Mouse (Mus musculus) brain, embryonic 14.5 days (tissue): ENCODE results near the gene Alg9. TPM values are rescaled to one million over a fixed set of nuclear protein-coding genes. Genes with fewer than 3 reads are reported as not detected.

Source experiments
- DNase-seq: peaks from one replicate; pipeline ENCODE4 v3.0.0-alpha.2; 2011; ENCODE audit warnings: low read depth
- CTCF ChIP-seq: fragments of 200-500 bp; IDR thresholded peaks from 2 replicates; pipeline ENCODE4 v1.5.1; 2012; ENCODE audit warnings: inconsistent platforms, mild to moderate bottlenecking, moderate library complexity, borderline replicate concordance; ENCODE audit not compliant: insufficient read depth, insufficient read length; ENCODE audit errors: extremely low read depth
- POLR2A ChIP-seq: fragments of 200-500 bp; IDR thresholded peaks from 2 replicates; pipeline ENCODE4 v1.6.1; 2012; ENCODE audit warnings: mild to moderate bottlenecking, inconsistent platforms, borderline replicate concordance; ENCODE audit not compliant: poor library complexity, insufficient read depth, insufficient read length, severe bottlenecking; ENCODE audit errors: extremely low read depth
- polyA plus RNA-seq: library from polyadenylated mRNA; depleted of rRNA; stranded (reverse); fragments of >200 nt; gene quantifications from 2 replicates; pipeline ENCODE4 v1.2.3, GENCODE M21; 2012

Gene Alg9
- polyA plus RNA-seq, 1 experiment = 53.9 TPM

DNA sequence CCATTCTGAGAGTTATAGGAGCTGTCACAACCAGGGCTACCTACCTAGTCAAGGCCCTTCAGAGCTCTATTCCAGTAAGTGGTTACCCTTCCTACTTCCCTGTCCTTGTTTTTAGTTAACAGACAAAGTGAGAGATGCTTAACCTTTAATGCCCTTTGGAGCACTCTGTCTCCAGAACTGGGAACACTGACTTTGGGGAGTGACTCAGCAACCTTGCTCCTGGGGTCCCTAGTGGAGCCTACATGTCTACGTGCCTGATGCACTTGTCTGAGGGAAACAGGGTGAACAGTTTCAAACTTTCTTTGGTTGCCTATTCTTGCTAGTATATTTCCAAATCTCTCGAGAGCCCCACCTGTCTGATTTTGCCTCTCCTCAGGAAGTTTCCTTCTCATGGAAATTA is 32.1 kb upstream of the Alg9 start:
- TF ChIP-seq CTCF (no peak), POLR2A (no peak)
- no peak for DNase-seq

DNA sequence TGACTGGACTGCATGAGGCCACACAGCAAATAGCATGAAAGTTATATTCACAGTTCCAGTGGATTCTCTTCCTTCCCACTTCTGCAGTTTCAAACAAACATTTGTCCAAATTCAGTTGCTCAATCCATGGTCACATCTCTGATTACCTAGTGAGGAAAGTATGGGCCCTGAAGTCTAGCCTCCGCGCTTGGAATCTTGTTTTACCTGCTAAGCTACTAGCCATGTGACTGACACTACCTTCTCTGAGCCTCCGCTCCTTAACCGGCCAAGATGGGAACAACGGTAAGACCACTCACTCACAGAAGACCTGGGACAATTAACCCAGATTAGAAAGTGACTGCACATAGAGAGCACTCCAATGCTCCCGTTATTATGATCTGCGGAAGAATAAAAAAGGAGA is 29.0 kb upstream of the Alg9 start:
- no peak for TF ChIP-seq CTCF
- TF ChIP-seq POLR2A = no peak
- no peak for DNase-seq

DNA sequence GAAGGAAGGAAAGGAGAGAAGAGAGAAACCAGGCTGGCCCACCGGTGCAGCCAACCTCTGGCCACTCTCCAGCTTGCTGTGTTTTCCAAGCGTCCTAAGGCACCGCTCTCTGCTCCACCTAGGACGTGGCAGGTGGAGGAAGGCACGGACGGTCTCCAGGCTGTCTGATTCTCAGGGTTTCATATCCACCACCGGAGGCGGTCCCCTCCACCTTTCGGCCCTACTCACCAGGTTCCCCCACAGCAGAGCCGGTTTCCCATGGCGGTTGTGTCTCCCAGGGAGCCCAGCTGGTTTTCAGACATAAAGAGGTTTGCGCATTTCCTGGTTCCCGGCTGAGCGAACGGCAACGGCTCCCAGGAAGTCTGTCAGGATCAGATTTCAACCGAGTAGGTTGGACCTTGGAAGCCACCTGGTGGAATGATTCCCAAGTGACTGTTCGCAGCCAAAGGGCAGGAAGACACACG is 28.6 kb upstream of the Alg9 start, which contains the start of gene 2310030G06Rik:
Gene 2310030G06Rik (minus strand): TSS at position 323 of the 464 bp plus-strand sequence.
- peak; percentile 51 for DNase-seq
- TF ChIP-seq CTCF = no peak
- no peak for TF ChIP-seq POLR2A

DNA sequence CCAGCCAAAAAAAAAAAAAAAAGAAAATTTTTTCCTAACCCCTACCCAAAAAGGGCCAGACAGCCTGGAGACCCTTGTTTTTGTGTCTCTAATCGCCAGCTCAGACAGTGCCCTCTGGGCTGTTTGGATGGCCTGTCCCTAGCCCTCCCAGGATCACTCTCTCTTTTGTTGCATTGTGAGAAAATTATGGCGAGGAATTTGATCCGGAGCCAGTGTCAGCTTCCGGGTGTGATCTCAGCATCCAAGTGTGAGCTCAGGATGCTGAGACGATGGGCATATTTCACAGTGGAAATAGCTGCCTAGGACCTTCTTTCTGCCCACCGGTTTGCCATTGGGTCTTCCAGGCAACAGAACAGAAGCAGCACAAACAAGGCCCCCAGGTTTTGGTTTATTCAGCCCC is 24.1 kb upstream of the Alg9 start:
- DNase-seq = no peak
- no peak for TF ChIP-seq CTCF
- TF ChIP-seq POLR2A = no peak

DNA sequence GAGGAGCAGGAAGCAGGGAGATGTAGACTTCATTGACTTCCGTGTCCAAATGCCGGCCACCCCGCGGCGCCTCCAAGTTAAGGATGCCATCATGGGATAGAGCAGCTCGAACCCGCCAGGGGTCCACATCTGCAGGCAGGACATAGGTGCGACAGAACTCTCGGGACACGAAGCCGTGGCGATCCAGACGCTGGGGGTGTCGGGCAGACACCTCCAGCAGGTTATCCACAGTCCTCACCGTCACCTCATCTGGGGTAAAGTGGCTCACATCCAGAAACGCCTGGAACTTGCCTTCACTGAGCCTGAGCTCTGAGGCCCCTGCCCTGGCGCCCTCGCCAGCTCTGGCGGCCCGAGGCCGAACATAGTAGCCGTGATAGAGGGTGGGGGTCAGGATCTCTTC is 23.5 kb upstream of the Alg9 start, which contains the start of gene Cryab:
Gene Cryab (plus strand): TSS at position 3 of the 400 bp plus-strand sequence.
- TF ChIP-seq POLR2A = no peak
- TF ChIP-seq CTCF = no peak

DNA sequence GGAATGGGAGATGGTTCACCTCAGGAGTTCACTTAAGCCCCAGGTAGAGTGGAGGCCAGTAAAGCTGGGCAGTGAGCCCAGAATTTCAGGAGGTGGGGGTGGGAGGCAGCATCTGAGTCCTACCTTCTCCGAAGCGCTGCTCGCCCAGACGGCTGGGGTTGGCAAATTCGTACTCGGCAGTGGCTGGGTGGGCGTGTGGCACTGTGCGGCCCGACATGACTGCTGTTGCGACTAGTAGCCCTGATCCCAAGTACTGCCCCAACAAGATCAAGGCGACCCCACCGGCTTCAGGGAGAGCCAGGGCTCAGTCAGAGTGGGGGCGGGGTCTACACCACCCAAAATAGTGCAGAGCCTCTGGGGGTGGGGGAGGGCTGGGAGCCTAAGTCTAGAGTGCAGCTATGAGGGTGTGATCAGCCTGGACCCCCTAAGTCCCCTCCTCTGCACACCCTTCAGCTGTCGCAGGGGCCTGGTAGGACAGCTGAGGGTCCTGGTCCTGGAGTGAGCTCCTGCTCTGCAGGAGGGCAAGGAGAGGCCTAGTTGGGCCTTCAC is 22.7 kb upstream of the Alg9 start, which contains the start of gene Hspb2:
Gene Hspb2 (minus strand): TSS at position 301 of the 549 bp plus-strand sequence.
- no peak for DNase-seq
- TF ChIP-seq CTCF = no peak
- TF ChIP-seq POLR2A = no peak

More for the DNA sequence above, 23.5 kb upstream of the Alg9 start, which contains the start of gene Cryab:
- DNase-seq = no peak

DNA sequence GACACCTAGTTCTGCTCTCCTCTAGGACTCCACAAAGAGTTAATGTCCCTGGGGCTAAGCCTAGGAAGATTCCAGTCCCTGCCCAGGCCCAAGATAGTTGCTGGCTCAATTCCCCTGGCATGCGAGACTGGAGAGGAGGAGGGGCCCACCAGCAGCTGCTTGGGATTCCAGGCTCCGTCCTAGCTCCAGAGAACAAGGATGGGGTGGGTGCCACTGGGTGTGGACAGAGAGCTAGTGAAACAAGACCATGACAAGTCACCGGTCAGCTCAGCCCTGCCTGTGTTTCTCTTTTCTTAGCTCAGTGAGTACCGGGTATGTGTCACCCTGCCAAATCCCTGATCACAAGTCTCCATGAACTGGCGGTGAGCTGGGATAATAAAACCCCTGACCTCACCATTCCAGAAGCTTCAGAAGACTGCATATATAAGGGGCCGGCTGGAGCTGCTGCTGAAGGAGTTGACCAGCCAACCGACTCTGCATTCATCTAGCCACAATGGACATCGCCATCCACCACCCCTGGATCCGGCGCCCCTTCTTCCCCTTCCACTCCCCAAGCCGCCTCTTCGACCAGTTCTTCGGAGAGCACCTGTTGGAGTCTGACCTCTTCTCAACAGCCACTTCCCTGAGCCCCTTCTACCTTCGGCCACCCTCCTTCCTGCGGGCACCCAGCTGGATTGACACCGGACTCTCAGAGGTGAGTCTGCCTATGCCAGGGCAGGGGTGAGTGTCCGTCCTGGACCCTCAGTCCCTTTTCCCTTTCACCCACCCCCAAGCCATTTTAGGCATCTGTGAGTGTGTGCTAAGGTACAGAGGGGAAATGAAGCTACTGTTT is 21.8 kb upstream of the Alg9 start:
- peak; percentile 67 for DNase-seq
- no peak for TF ChIP-seq POLR2A
- TF ChIP-seq CTCF = no peak

DNA sequence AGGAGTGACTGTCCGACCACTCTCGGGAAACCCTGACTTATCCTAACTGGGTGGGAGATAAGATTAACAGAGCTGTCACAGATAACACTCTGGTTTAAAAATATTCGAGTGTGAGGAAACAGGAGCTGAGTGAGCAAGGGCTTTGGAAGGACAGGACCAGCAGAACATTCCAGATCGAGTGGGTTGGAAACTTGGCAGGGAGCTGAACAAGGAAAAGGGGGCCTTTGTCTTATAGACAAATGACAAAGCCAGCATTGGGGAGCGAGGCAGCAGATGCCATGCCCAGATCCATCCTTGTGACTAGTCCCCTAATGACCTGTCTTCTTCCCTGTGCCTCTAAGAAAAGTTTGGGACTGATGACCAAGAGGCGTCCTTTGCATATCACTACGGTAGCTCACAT is 20.9 kb upstream of the Alg9 start:
- no peak for DNase-seq
- TF ChIP-seq CTCF (no peak), POLR2A (no peak)

DNA sequence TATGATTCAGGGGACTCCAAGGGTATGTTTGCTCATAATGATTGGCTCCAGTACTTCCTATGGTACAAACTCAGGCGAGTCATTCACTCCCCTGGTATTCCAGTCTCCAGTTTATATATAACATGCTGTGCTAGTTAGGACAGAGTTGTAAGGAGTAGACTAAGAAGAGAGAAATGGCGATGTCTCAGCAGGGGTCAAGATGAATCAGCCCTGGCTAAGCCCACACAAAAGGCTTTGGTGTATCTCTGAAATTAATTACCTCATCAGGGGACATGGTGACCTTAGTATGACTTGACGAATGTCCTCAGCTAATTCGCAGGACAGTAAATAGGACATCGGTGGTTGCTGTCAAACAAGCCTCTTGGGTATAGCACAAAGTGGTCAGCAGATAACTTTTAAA is 18.1 kb upstream of the Alg9 start:
- TF ChIP-seq CTCF (no peak), POLR2A (no peak)
- DNase-seq = no peak

DNA sequence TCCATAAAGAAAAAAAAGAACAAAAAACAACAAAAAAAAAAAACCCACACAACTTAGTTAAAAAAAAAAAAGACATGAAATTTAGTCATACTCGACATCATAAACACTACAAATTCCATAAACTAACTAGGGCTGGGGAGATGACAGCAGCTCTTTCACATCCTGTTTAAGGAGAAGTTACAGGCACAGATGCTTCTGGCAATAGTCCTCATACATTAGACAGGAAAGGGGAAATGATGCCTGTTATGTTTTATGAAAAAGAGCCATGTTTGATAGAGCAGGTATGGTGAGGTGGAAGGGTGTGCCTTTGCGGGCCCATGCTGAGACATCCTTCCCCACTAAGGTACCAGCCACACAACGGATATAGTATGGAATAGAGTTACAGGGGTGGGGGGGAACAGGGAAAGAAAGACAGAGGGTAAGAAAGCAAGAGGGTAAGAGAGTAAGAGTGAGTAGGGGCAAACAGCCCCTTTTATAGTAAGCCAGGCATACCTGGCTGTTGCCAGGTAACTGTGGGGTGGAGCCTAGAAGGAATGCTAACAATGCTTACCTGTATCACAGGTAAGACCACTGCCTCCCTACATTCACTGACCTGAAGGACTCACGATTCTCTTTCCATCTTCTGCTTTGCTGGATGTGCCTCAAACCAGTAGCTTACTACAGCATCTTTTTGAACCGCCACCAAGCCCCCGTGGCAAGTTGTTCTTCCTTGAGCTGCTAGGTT is 13.1 kb upstream of the Alg9 start:
- no peak for TF ChIP-seq CTCF
- TF ChIP-seq POLR2A = no peak
- DNase-seq = no peak

DNA sequence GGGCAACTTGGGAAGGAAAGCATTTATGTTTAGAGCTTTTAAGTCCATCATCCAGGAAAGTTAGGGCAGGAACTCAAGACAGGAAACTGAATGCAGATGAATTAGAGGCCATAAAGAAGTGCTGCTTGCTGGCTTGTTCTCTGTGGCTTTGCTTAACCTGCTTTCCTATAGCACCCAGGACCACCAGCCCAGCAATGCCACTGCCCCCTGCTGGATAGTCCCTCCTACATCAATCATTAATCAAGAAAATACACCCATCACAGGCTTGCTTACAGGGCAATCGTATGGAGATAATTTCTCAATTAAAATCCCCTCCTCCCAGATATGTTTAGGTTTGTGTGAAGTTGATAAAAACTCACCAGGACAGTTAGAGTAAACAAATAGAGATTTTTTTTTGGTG is 11.5 kb upstream of the Alg9 start:
- TF ChIP-seq CTCF (peak; percentile 62; the same call in 1 of the 2 replicates), POLR2A (no peak)
- peak; percentile 65 for DNase-seq

DNA sequence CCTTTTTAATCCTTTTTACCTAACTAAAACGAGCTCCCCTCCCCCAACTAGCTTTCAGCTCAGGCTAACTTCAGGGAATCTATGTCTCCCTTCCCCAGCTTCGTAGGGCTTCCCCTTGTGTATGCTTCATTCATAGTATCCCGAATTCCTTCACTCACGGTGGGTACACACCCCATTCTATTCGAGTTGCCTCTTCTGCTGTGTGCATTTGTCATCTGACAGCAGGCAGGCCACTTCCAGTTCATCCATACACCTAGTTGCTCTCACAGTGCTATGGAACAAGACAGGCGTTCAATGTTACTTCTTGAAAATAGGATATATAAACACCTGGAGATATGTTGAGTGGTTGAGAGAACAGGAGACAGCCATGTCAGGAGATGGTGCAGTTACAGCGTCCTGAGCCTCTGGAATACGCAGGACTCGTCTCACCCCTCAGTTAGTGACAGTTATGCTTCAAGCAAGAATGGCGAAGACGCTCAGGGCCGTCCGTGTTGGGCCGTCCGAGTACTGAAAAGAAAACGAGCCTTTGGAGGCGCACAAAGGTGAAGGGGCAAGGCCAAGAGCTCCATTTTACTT is 7.2 kb upstream of the Alg9 start:
- DNase-seq = no peak
- TF ChIP-seq CTCF (no peak), POLR2A (no peak)
